Mouse (Mus musculus) kidney, adult 18-20 months (tissue): ENCODE data around the gene Vmn1r128.
"Not testable (repeated sequence)": the region's sequence is repeated elsewhere in the genome, so short reads cannot be mapped to it uniquely, and the experiment has no call there.

Source experiments
- DNase-seq: peaks from one replicate; pipeline ENCODE4 v3.0.0; 2021

Gene Vmn1r128

DNA sequence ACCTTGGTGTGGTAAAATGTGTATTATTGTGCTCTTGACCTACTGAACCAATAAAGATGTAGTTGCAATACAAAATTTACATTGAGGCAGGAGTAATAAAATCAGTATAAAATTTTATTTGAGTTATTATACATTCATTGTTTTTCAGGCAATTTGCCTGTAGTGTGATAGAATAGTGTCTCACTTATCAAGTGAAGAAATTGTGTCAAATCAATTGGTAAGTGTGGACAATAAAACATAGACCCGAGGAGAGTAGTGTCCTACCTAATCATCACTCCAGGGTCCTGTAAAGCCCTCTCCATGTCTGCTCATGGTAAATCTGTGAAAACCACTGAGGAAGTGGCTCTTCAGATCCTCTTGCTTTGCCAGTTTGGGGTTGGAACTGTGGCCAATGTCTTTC lies at the start of gene Vmn1r128:
Gene Vmn1r128 (plus strand): TSS at position 301 of the 400 bp plus-strand sequence.
- not testable (repeated sequence) for DNase-seq

DNA sequence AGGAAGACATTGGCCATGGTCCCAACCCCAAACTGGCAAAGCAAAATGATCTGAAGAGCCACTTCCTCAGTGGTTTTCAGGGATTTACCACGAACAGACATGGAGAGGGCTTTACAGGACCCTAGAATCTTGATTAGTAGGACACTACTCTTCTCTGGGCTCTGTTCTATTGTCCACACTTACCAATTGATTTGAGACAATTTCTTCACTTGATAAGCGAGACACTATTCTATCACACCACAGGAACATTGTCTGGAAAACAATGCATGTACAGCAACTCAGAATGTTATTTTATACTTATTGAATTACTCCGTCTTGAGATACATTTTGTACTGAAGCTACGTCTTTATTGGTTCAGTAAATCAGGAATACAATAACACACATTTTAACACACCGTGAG lies 47.8 kb upstream of the Vmn1r128 start, which contains the start of gene Vmn1r126:
Gene Vmn1r126 (minus strand): TSS at position 101 of the 400 bp plus-strand sequence.
- DNase-seq, result not testable (repeated sequence)

DNA sequence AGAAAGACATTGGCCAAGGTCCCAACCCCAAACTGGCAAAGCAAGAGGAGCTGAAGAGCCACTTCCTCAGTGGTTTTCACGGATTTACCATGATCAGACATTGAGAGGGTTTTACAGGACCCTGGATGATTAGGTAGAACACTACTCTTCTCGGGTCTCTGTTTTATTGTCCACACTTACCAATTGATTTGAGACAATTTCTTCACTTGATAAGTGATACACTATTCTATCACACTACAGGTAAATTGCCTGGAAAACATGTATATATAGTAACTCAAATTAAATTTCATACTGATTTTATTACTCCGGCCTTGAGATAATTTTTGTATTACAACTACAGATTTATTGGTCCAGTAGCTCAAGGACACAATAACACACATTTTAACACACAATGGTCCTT lies 29.4 kb upstream of the Vmn1r128 start, which contains the start of gene Vmn1r127:
Gene Vmn1r127 (minus strand): TSS at position 101 of the 400 bp plus-strand sequence.
- DNase-seq, result not testable (repeated sequence)

DNA sequence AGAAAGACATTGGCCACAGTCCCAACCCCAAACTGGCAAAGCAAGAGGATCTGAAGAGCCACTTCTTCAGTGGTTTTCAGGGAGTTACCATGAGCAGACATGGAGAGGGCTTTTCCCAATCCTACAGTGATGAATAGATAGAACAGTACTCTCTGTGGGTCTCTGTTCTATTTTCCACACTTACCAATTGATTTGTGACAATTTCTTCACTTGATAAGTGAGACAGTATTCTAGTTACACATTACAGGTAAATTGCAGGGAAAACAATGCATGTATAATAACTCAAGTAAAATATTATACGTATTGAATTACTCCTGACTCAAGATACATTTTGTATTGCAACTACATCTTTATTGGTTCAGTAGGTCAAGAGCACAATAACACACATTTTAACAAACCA lies 12.0 kb downstream of the Vmn1r128 start, which contains the start of gene Vmn1r129:
Gene Vmn1r129 (minus strand): TSS at position 101 of the 400 bp plus-strand sequence.
- DNase-seq, result not testable (repeated sequence)
